25 mouse cellular contexts compared by ENCODE assay signal in the genomic region with DNA sequence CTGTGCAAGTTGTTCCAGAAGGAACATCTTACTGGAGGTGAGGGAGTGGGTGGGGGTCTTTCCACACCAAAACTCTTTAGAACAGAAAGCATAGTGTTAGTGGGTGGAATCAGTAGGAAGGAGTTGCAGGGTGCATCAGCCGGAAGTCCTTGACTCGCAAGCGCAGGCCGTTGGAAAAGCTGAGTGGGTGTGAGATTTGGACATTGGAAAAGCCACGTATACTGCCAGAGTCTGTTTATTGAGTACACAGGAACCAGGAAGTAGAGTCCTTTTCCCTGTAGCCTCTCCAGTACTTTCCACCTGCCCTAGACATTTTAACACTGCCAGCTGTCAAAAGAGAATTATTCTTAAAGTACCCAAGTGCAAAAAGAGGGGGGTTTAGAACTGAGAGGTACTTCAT.
"Had no signal": no experiment of that assay in that cellular context is flagged by ENCODE, and none has a peak within 500 bp of the region (broad histone marks: within the 10 kb centered on the region; RNA-seq: fewer than 3 reads in every experiment).

No protein-coding gene starts in this region.

- H3K27ac ChIP-seq: gastrocnemius, adult 2 months; heart, embryonic 10.5 days; hindbrain, embryonic 10.5 days; hindbrain, embryonic 12.5 days; hindbrain, embryonic 14.5 days; kidney, postnatal 0 days; layer of hippocampus, adult 2 months; left cerebral cortex, adult 2 months; limb, embryonic 13.5 days; limb, embryonic 15.5 days; liver, embryonic 12.5 days; liver, embryonic 14.5 days had no signal

- DNase-seq: gastrocnemius, adult 2 months; gastrocnemius, postnatal 10 days; gastrocnemius, postnatal 25 days; heart, adult 18-20 months; heart, postnatal 10 days; heart, postnatal 4 days; kidney, adult 11 months; kidney, adult 2 months; kidney, postnatal 14 days; kidney, postnatal 36 days had no signal

- H3K4me1 ChIP-seq: heart, embryonic 10.5 days; heart, embryonic 12.5 days; hindbrain, embryonic 10.5 days; hindbrain, embryonic 12.5 days; limb, embryonic 13.5 days; limb, embryonic 15.5 days had no signal

- H3K4me2 ChIP-seq: heart, embryonic 12.5 days; hindbrain, embryonic 12.5 days; hindbrain, embryonic 14.5 days; limb, embryonic 13.5 days; limb, embryonic 15.5 days; liver, embryonic 12.5 days had no signal

- H3K9me3 ChIP-seq: heart, embryonic 10.5 days; heart, embryonic 12.5 days; hindbrain, embryonic 10.5 days; hindbrain, embryonic 12.5 days; limb, embryonic 13.5 days; limb, embryonic 15.5 days; liver, embryonic 12.5 days had no signal

- H3K36me3 ChIP-seq: heart, embryonic 10.5 days; heart, embryonic 12.5 days; hindbrain, embryonic 10.5 days; hindbrain, embryonic 12.5 days; limb, embryonic 13.5 days; limb, embryonic 15.5 days; liver, embryonic 12.5 days had no signal

- H3K27me3 ChIP-seq: heart, embryonic 12.5 days; hindbrain, embryonic 12.5 days; limb, embryonic 13.5 days; limb, embryonic 15.5 days; liver, embryonic 12.5 days had no signal

- H3K4me3 ChIP-seq: gastrocnemius, adult 2 months; heart, embryonic 10.5 days; heart, embryonic 12.5 days; hindbrain, embryonic 10.5 days; hindbrain, embryonic 12.5 days; layer of hippocampus, adult 2 months; left cerebral cortex, adult 2 months; limb, embryonic 13.5 days; limb, embryonic 15.5 days; liver, embryonic 12.5 days had no signal

- H3K9ac ChIP-seq: heart, embryonic 12.5 days; hindbrain, embryonic 12.5 days; hindbrain, embryonic 14.5 days; limb, embryonic 13.5 days; limb, embryonic 15.5 days; liver, embryonic 12.5 days; liver, embryonic 14.5 days had no signal

- ATAC-seq: forebrain, embryonic 16.5 days; hindbrain, embryonic 16.5 days; inflammation-experienced regulatory T-cells, adult 6 months; liver, embryonic 12.5 days had no signal
